Mouse (Mus musculus): ENCODE measurements around the gene Hist1h2bb. TPM values are rescaled to one million over a fixed set of nuclear protein-coding genes. Genes with fewer than 3 reads are reported as not detected.
"Not testable (repeated sequence)": the region's sequence is repeated elsewhere in the genome, so short reads cannot be mapped to it uniquely, and the experiment has no call there.

The Hist1h2bb gene
- polyA plus RNA-seq, 1 experiment: 160 TPM

DNA sequence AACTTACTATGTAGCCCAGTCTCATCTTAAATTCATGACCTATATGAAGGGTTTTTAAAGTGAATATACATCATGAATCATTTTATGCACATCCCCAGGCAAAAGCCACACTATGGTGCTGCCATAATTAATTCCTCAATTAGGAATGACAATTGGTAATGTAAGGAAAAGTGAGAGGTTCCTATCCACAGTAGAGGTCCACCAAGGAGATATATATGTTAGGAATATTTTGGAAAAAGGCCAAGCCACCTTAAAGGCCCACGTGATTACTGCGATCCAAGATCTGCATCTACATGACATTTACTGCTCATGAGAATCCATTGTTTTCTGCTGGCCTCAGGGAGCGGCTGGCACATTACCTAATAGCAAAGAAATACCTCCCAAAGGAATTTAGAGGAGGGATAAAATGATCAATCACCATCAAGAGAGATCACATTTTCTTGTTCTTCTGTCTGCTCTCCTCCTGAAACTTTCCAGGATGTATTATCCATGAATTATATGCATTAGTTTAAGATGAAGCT lies 12.8 kb downstream of the Hist1h2bb start:
- peaks cover 8% of the 10 kb centered on the region for H3K4me1 ChIP-seq (replicated peaks; ENCODE audit: control insufficient read depth, insufficient read depth, low read length)
- WGBS: 93% methylated on average over 3 of the region's 3 CpGs
- no peak for DNase-seq
- H3K27ac ChIP-seq (ENCODE audit: control insufficient read depth, insufficient read depth, low read length): no peak overlapping the region
- no peaks in the 10 kb centered on the region for H3K36me3 ChIP-seq (ENCODE audit: control insufficient read depth, insufficient read depth, low read length)
- H3K4me3 ChIP-seq (ENCODE audit: control insufficient read depth, insufficient read depth, low read length): no peak overlapping the region
- H3K27me3 ChIP-seq (ENCODE audit: control insufficient read depth, insufficient read depth, low read length): no peaks in the 10 kb centered on the region
- no peak for TF ChIP-seq POLR2A (IDR thresholded peaks at IDR 0.05; ENCODE audit: control insufficient read depth, extremely low read depth, insufficient read depth, low read length, poor library complexity)
- no peak for TF ChIP-seq CTCF (IDR thresholded peaks at IDR 0.05; ENCODE audit: borderline replicate concordance, control insufficient read depth, extremely low read depth, insufficient read depth, low read length, poor library complexity)

DNA sequence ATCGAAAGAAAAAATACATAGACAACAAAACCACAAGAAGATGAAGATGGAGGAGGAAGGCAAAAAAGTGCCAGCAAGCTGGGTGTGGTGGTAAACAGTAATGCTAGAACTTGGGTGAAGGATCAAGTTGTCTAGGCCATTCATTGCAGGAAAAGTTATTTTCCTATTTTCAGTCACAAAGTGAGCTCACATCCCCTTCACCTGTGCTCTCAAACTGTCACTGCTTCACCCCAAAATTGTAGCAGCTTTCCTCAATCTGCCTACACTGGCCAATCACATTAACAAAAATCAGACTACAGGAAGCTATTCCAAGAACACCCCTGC lies 13.3 kb downstream of the Hist1h2bb start:
- H3K36me3 ChIP-seq (ENCODE audit: control insufficient read depth, insufficient read depth, low read length): no peaks in the 10 kb centered on the region
- no peaks in the 10 kb centered on the region for H3K27me3 ChIP-seq (ENCODE audit: control insufficient read depth, insufficient read depth, low read length)
- no peak overlapping the region; the same call in 1 of the 2 replicates for H3K27ac ChIP-seq (ENCODE audit: control insufficient read depth, insufficient read depth, low read length)
- no peak overlapping the region for H3K4me3 ChIP-seq (ENCODE audit: control insufficient read depth, insufficient read depth, low read length)
- TF ChIP-seq POLR2A (IDR thresholded peaks at IDR 0.05; ENCODE audit: control insufficient read depth, extremely low read depth, insufficient read depth, low read length, poor library complexity) (no peak), CTCF (IDR thresholded peaks at IDR 0.05; ENCODE audit: borderline replicate concordance, control insufficient read depth, extremely low read depth, insufficient read depth, low read length, poor library complexity) (no peak)
- H3K4me1 ChIP-seq (replicated peaks; ENCODE audit: control insufficient read depth, insufficient read depth, low read length): peaks cover 11% of the 10 kb centered on the region
- peak; percentile 39 for DNase-seq
- WGBS: 27% methylated on average over 1 of the region's 1 CpGs

DNA sequence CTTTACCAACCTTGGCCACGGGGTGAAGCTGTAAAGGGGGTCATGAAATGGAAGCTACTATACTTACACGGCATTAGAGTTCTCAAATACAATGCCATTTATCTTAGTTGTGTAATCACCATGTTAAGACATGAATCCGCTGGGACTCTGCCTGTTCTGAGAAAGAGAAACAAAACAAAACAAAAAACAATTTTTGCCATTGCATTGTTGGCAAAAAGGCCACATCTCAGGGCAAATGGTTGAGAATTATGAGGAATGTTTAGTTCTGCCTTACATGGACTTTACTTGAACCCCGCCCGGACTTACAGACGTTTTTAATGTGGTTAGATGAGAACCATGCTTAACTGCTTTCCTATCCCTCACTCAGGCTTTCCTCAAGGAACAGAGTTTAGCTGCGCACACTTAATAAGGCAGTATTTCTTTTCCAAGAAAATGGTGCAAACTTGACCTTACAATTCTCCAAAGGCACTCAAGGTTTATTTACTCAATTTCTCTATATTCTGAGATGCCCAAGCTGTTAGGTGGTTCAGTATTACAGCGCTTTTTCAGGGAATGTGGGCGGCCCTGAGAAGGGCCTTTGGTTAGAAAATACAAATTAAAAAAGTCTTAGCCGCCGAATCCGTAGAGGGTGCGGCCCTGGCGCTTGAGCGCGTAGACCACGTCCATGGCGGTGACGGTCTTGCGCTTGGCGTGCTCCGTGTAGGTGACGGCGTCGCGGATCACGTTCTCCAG lies 13.9 kb downstream of the Hist1h2bb start:
- TF ChIP-seq POLR2A (IDR thresholded peaks at IDR 0.05; ENCODE audit: control insufficient read depth, extremely low read depth, insufficient read depth, low read length, poor library complexity): no peak
- WGBS: 1% methylated on average over 22 of the region's 27 CpGs

DNA sequence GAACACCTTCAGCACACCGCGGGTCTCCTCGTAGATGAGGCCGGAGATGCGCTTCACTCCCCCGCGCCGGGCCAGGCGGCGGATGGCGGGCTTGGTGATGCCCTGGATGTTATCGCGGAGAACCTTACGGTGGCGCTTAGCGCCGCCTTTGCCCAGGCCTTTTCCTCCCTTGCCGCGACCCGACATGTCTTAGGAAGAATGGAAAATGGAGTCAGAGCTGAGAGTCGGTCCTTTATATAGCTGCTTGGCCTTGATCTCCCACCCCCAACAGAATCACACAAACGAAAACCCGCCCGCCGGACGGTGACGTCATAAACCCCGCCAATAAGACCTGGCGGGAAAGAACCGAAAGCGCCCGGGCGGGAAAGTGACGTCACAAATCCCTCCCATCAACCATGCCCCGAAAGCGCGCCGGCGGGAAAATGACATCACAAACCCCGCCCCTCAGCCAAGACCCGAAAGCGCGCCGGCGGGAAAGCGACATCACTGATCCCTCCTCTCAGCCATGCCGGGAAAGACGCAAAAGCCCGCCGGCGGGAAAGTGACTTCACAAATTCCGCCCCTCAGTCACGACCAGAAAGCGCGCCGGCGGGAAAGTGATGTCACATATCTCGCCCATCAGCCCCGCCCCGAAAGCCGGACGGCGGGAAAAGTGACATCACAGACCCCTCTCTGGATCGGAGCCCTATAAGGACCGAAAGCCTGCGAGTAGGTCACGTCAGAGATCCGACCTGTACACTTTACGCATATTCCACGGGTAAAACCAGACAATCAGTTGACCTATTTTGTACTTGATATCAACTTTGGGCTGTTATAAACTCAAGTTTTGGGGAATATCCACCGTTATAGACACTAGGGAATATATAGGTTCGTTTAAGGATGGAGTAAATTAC lies 14.7 kb downstream of the Hist1h2bb start, which contains the start of gene Hist1h4a:
Hist1h4a (minus strand) TSS at position 259 of the 893 bp plus-strand sequence.
- Histone ChIP-seq H3K27me3 (ENCODE audit: control insufficient read depth, insufficient read depth, low read length) (no peaks in the 10 kb centered on the region), H3K27ac (ENCODE audit: control insufficient read depth, insufficient read depth, low read length) (peak within 1 kb of the TSS; percentile 94), H3K36me3 (ENCODE audit: control insufficient read depth, insufficient read depth, low read length) (no peaks in the 10 kb centered on the region), H3K4me1 (replicated peaks; ENCODE audit: control insufficient read depth, insufficient read depth, low read length) (peaks cover 12% of the 10 kb centered on the region), H3K4me3 (ENCODE audit: control insufficient read depth, insufficient read depth, low read length) (peak within 1 kb of the TSS; percentile 50)
- under 1% methylated on average over 69 of the region's 72 CpGs for WGBS
- DNase-seq: peak; percentile 98
- peak; percentile 72 for TF ChIP-seq POLR2A (IDR thresholded peaks at IDR 0.05; ENCODE audit: control insufficient read depth, extremely low read depth, insufficient read depth, low read length, poor library complexity)
- no peak for TF ChIP-seq CTCF (IDR thresholded peaks at IDR 0.05; ENCODE audit: borderline replicate concordance, control insufficient read depth, extremely low read depth, insufficient read depth, low read length, poor library complexity)

More for the DNA sequence above, 13.9 kb downstream of the Hist1h2bb start:
- Histone ChIP-seq H3K4me1 (replicated peaks; ENCODE audit: control insufficient read depth, insufficient read depth, low read length) (peaks cover 12% of the 10 kb centered on the region), H3K27ac (ENCODE audit: control insufficient read depth, insufficient read depth, low read length) (peak overlapping the region; percentile 78), H3K36me3 (ENCODE audit: control insufficient read depth, insufficient read depth, low read length) (no peaks in the 10 kb centered on the region), H3K4me3 (ENCODE audit: control insufficient read depth, insufficient read depth, low read length) (peak overlapping the region; percentile 40), H3K27me3 (ENCODE audit: control insufficient read depth, insufficient read depth, low read length) (no peaks in the 10 kb centered on the region)
- no peak for DNase-seq

DNA sequence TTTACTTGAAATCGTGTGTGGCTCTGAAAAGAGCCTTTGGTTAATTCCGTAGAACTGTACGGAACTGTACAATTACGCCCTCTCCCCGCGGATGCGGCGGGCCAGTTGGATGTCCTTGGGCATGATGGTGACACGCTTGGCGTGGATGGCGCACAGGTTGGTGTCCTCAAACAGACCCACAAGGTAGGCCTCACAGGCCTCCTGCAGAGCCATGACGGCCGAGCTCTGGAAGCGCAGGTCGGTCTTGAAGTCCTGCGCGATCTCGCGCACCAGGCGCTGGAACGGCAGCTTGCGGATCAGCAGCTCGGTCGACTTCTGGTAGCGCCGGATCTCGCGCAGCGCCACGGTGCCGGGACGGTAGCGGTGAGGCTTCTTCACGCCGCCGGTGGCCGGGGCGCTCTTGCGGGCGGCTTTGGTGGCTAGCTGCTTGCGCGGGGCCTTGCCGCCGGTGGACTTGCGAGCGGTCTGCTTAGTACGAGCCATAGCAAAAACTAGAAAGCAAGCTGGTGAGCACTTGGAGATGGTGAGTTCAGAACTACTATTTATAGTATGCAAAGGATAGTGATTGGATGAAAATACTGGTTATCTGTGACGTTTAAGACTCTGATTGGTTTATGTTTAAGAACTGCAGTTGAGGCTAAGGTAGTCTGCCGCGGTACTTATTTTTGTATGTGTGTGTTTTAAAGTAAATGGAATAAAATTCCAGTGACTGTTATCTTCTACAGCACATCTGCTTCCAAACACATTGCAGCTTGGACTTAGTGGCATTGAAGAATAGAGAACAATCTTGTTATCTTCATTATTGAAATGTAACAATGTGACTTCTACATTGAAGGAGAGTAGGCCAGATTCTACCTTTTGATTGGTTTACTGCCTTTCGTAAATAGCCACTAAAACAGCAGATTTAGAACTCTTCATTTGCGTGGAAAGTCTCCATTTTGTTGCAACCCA lies 15.6 kb downstream of the Hist1h2bb start, which contains the start of gene Hist1h3a:
Hist1h3a (minus strand) TSS at position 516 of the 951 bp plus-strand sequence.
- not testable (repeated sequence) for H3K27me3 ChIP-seq (ENCODE audit: control insufficient read depth, insufficient read depth, low read length); H3K36me3 ChIP-seq (ENCODE audit: control insufficient read depth, insufficient read depth, low read length)
- Histone ChIP-seq H3K4me3 (ENCODE audit: control insufficient read depth, insufficient read depth, low read length) (peak within 1 kb of the TSS; percentile 50), H3K27ac (ENCODE audit: control insufficient read depth, insufficient read depth, low read length) (peak within 1 kb of the TSS; percentile 94), H3K4me1 (replicated peaks; ENCODE audit: control insufficient read depth, insufficient read depth, low read length) (peaks cover 12% of the 10 kb centered on the region)
- peak; percentile 72 for DNase-seq
- TF ChIP-seq POLR2A (IDR thresholded peaks at IDR 0.05; ENCODE audit: control insufficient read depth, extremely low read depth, insufficient read depth, low read length, poor library complexity): peak; percentile 70
- WGBS: under 1% methylated on average over 33 of the region's 52 CpGs

DNA sequence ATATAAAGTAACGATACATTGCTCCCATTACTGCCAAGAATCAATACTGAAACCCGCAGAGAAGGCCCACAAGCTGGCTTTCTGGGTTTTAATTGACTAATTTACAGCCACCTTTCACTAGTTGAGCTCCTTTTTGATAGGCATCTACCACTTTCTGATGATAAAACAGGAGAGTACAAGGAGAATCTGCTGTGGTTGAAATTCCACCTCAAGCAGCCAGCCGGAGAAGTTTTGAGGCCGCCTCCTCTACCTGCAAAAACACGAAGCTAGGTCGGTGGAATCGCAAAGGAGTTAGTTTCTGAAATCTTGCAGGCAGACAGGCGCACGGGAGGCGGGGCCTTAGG lies 16.7 kb downstream of the Hist1h2bb start:
- Histone ChIP-seq H3K4me3 (ENCODE audit: control insufficient read depth, insufficient read depth, low read length) (no peak overlapping the region), H3K27ac (ENCODE audit: control insufficient read depth, insufficient read depth, low read length) (peak overlapping the region; percentile 82), H3K4me1 (replicated peaks; ENCODE audit: control insufficient read depth, insufficient read depth, low read length) (peaks cover 9% of the 10 kb centered on the region), H3K36me3 (ENCODE audit: control insufficient read depth, insufficient read depth, low read length) (no peaks in the 10 kb centered on the region), H3K27me3 (ENCODE audit: control insufficient read depth, insufficient read depth, low read length) (no peaks in the 10 kb centered on the region)
- no peak for DNase-seq
- WGBS: 1% methylated on average over 10 of the region's 10 CpGs
- no peak for TF ChIP-seq POLR2A (IDR thresholded peaks at IDR 0.05; ENCODE audit: control insufficient read depth, extremely low read depth, insufficient read depth, low read length, poor library complexity)
- TF ChIP-seq CTCF (IDR thresholded peaks at IDR 0.05; ENCODE audit: borderline replicate concordance, control insufficient read depth, extremely low read depth, insufficient read depth, low read length, poor library complexity): no peak
